Mouse (Mus musculus) hindbrain, postnatal 0 days (tissue): ENCODE results near the gene Nedd4. TPM values are rescaled to one million over a fixed set of nuclear protein-coding genes. Genes with fewer than 3 reads are reported as not detected.

Source experiments
- ATAC-seq: fragments of 200-750 bp; cut with Nextera tagmentation; 2 replicates; pipeline ENCODE4 v1.8.0; 2017; ENCODE audit warnings: mild to moderate bottlenecking, moderate TSS enrichment, moderate library complexity
- DNase-seq: peaks from one replicate; pipeline ENCODE4 v3.0.0-alpha.2; 2015; ENCODE audit warnings: low spot score
- H3K27ac ChIP-seq: fragments of 300-500 bp; sonication (generic); 2 replicates; pipeline ENCODE4 v1.5.1; 2014; ENCODE audit warnings: mild to moderate bottlenecking
- H3K27me3 ChIP-seq: fragments of 300-500 bp; sonication (generic); 2 replicates; pipeline ENCODE4 v1.6.1; 2014; ENCODE audit warnings: low read length, mixed read lengths; ENCODE audit not compliant: insufficient read depth
- H3K36me3 ChIP-seq: fragments of 300-500 bp; sonication (generic); 2 replicates; pipeline ENCODE4 v1.6.1; 2014; ENCODE audit warnings: low read length, mixed read lengths; ENCODE audit not compliant: insufficient read depth
- H3K4me1 ChIP-seq: fragments of 300-500 bp; sonication (generic); 2 replicates; pipeline ENCODE4 v1.6.1; 2014; ENCODE audit warnings: antibody characterized with exemption, low read length, mixed read lengths; ENCODE audit not compliant: insufficient read depth
- H3K4me2 ChIP-seq: fragments of 300-500 bp; sonication (generic); 2 replicates; pipeline ENCODE4 v1.6.1; 2014; ENCODE audit warnings: low read depth, mild to moderate bottlenecking, low read length, moderate library complexity, mixed read lengths
- H3K4me3 ChIP-seq: fragments of 300-500 bp; sonication (generic); 2 replicates; pipeline ENCODE4 v1.5.1; 2014; ENCODE audit warnings: low read length
- H3K9ac ChIP-seq: fragments of 300-500 bp; sonication (generic); replicated peaks from 2 replicates; pipeline ENCODE4 v1.6.1; 2014; ENCODE audit warnings: mild to moderate bottlenecking, low read length, moderate library complexity, mixed read lengths
- H3K9me3 ChIP-seq: fragments of 300-500 bp; sonication (generic); 2 replicates; pipeline ENCODE4 v1.6.1; 2016; ENCODE audit warnings: low read length, mixed read lengths
- CTCF ChIP-seq: IDR thresholded peaks from 2 replicates; pipeline ENCODE4 v1.5.1; 2016; ENCODE audit warnings: antibody characterized with exemption, control low read depth, low read depth
- WGBS: fragments of 180-500 bp; shearing (Covaris S2); extraction: QIAGEN DNeasy Blood & Tissue Kit; methylation state at CpG from one replicate; pipeline ENCODE4 v1.1.7; 2014; 5-methylcytosine and 5-hydroxymethylcytosine counted together
- polyA plus RNA-seq: library from polyadenylated mRNA; unstranded; fragments of >200 nt; fragmentation: Nextera tagmentation; extraction: Ambion mirVana; gene quantifications from 2 replicates; pipeline ENCODE4 v1.2.1, GENCODE M21; 2015
- total RNA-seq: library from RNA; depleted of rRNA; stranded (reverse); fragments of >200 nt; gene quantifications from 2 replicates; pipeline ENCODE4 v1.2.3, GENCODE M21; 2014; rRNA removed

The Nedd4 gene
- 393 and 416 TPM in 2 replicates for total RNA-seq
- 340 and 356 TPM in 2 replicates for polyA plus RNA-seq

DNA sequence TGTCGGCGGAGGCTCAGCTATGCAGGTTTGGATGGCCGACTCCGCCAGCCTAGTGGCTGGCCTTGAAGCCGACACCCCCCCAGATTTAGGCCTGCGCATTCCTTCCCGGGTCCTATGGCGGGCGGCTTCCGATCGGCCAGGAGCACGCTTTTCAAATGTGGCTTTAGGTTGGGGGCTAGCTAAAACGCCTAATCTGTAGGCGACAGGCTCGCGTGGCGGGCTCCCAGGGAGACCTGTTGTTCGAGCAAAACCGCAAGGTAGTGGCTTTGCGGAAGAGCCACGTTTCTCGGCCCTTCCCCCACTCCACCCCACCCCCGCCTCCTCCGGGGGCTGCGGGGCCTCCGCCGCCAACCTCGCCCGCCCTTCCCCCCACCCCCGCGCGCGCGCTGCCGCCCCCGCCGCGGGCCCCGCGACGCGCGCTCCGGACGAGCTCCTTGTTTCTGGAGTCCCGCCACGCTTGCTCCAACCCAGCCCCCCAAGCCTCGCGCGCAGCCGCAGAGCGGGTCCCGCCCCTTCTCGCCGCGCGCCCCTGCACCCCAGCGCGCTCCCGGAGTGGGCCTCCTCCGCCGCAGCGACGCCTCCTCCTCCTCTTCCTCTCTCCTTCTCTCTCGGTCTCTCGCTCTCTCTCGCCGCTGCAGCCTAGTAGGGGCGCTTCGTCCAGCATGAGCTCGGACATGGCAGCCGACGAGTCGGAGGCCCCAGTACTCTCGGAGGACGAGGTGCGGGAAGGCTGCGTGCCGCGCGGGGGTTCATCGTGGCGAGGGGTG lies at the start of gene Nedd4:
TSS of gene Nedd4 (plus strand) at position 452 of the 767 bp plus-strand sequence.
- Histone ChIP-seq H3K9me3 (no peaks in the 10 kb centered on the region), H3K27ac (peak within 1 kb of the TSS; percentile 100), H3K9ac (peak within 1 kb of the TSS; percentile 100), H3K27me3 (no peaks in the 10 kb centered on the region), H3K4me3 (peak within 1 kb of the TSS; percentile 78), H3K36me3 (no peaks in the 10 kb centered on the region), H3K4me2 (peak within 1 kb of the TSS; percentile 78), H3K4me1 (peaks cover 16% of the 10 kb centered on the region)
- ATAC-seq: peak; percentile 91
- peak; percentile 37 for TF ChIP-seq CTCF
- WGBS: under 1% methylated on average over 61 of the region's 83 CpGs
- peak; percentile 98 for DNase-seq

DNA sequence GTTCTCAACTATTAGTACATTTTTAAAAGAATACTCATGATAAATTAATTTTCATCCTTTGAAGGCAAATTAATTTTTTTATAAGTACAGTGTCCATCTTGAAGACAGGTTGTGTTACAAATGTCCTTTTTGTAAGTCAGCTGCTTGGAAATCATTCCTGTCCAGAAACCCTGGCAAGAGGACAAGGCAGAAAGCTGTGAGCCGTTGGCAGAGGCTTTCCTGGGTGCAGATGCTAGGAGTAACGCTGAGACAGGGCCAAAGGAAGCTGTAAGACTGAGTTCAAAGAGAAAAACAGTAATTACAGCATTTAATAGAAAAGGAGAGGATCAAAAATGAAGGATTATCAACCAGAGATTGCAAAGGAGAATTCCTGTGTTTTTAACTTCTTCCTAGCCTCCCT lies 48.3 kb upstream of the Nedd4 start:
- WGBS: 43% methylated on average over 2 of the region's 2 CpGs
- no peak overlapping the region for H3K27ac ChIP-seq

DNA sequence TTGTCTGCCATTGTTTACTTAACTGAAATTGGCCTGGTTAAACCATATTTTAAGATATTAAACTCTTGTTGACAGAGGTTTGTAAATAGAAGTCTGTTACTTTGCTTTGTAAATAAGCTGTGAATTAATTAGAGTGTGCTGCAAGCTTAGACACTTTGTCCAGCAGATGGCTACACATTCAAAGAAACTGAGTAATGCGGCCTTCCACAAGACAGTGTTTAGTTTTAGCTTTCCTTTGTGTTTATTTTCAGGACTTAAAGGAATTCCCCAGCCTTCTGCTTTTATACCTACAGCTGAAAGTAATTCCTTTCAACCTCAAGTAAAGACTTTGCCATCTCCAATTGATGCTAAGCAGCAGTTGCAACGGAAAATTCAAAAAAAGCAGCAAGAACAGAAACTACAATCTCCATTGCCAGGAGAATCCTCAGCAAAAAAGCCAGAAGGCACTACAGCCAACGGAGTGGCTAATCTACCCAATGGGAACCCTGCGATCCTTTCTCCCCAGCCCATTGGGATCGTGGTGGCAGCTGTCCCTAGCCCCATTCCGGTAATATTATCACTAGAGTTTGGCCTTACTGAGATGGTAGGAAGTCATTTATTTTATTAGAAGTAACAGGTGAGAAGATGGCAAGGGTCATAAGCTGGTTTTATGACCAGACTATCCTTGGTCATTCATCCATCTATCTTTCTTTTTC lies 47.2 kb upstream of the Nedd4 start:
- Histone ChIP-seq H3K9me3 (no peaks in the 10 kb centered on the region), H3K27ac (no peak overlapping the region), H3K27me3 (no peaks in the 10 kb centered on the region), H3K4me3 (no peak overlapping the region), H3K4me2 (no peak overlapping the region), H3K9ac (no peak overlapping the region), H3K36me3 (peaks cover 32% of the 10 kb centered on the region), H3K4me1 (no peaks in the 10 kb centered on the region)
- peak; percentile 63 for TF ChIP-seq CTCF
- 53% methylated on average over 6 of the region's 6 CpGs for WGBS
- ATAC-seq (no peak), DNase-seq (peak; percentile 67)

More for the DNA sequence above, 48.3 kb upstream of the Nedd4 start:
- DNase-seq: peak; percentile 52
- Histone ChIP-seq H3K27me3 (no peaks in the 10 kb centered on the region), H3K4me1 (no peaks in the 10 kb centered on the region), H3K36me3 (peaks cover 26% of the 10 kb centered on the region), H3K4me2 (no peak overlapping the region), H3K9ac (no peak overlapping the region), H3K9me3 (no peaks in the 10 kb centered on the region), H3K4me3 (no peak overlapping the region)
- TF ChIP-seq CTCF: no peak
- no peak for ATAC-seq

DNA sequence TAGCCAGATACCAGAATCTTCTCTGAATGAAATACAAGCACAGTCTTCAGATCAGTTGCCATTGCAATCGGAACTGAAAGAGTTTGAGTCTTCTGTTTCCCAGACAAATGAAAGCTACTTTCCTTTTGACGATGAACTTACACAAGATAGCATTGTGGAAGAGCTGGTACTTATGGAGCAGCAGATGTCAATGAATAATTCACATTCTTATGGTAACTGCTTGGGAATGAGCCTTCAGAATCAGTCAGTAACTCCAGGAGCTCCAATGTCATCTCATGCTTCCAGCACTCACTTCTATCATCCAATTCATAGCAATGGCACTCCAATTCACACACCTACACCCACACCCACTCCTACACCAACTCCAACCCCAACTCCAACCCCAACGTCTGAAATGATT lies 44.1 kb upstream of the Nedd4 start:
- WGBS: 87% methylated on average over 3 of the region's 3 CpGs
- no peak for TF ChIP-seq CTCF
- no peak overlapping the region for H3K4me3 ChIP-seq
- H3K9ac ChIP-seq: no peak overlapping the region
- no peaks in the 10 kb centered on the region for H3K4me1 ChIP-seq
- no peak overlapping the region for H3K27ac ChIP-seq
- no peaks in the 10 kb centered on the region for H3K27me3 ChIP-seq
- peaks cover 32% of the 10 kb centered on the region for H3K36me3 ChIP-seq
- H3K4me2 ChIP-seq: no peak overlapping the region
- no peaks in the 10 kb centered on the region for H3K9me3 ChIP-seq
- DNase-seq (no peak), ATAC-seq (no peak)

DNA sequence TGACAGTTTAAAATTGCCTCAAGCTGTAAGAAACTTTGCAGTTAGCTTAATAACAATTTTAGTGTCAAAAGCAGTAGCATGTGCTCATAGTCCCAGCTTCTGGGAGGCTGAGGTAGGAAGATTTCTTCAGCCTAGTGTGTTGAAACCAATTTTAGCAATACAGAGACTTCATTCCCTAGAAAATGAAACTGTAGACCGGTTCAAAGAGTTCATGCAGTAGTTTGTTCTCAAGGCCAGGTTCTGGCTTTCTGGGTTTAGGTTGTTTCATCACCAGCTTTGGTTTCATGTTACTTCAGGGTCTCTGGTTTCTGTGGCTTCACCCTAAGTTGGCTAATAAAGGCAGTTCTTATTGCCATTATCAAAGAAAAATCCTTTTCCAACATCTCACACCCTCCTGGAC lies 38.5 kb upstream of the Nedd4 start:
- Histone ChIP-seq H3K4me1 (no peaks in the 10 kb centered on the region), H3K27me3 (no peaks in the 10 kb centered on the region), H3K4me2 (no peak overlapping the region), H3K9me3 (no peaks in the 10 kb centered on the region), H3K27ac (no peak overlapping the region), H3K36me3 (peaks cover 10% of the 10 kb centered on the region; the same call in 1 of the 2 replicates), H3K4me3 (no peak overlapping the region), H3K9ac (no peak overlapping the region)
- ATAC-seq (no peak), DNase-seq (no peak)
- 79% methylated on average over 1 of the region's 1 CpGs for WGBS
- no peak for TF ChIP-seq CTCF

DNA sequence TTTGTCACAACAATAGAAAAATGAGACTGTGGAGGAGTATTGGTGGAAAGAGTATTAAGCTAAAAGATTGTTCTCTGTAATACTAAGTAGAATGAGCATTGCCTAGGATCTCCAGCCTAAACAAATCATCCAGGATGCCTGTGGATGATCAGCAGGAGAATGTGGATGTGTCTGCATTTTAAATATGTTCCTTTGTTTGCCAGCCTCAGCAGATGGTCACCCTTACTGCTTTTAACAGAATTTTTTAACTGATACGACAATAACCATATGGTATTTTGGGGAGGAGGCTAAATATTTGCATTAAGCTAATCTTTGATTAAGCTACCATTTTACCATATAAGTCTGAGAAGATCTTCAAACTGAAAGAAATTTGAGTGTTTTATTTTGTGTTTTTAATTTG lies 34.5 kb upstream of the Nedd4 start:
- H3K36me3 ChIP-seq: no peaks in the 10 kb centered on the region
- TF ChIP-seq CTCF: no peak
- H3K4me1 ChIP-seq: no peaks in the 10 kb centered on the region
- DNase-seq (no peak), ATAC-seq (no peak)
- no peaks in the 10 kb centered on the region for H3K27me3 ChIP-seq
- 26% methylated on average over 1 of the region's 1 CpGs for WGBS
- no peak overlapping the region for H3K9ac ChIP-seq
- no peak overlapping the region for H3K4me3 ChIP-seq
- H3K27ac ChIP-seq: 0 out of 2 replicates have a peak overlapping the region, but pooled peaks have one; percentile 13
- no peak overlapping the region for H3K4me2 ChIP-seq
- H3K9me3 ChIP-seq: no peaks in the 10 kb centered on the region
